Mouse (Mus musculus) layer of hippocampus, postnatal 25 days (tissue): ENCODE measurements around the gene Pi4k2a. TPM values are rescaled to one million over a fixed set of nuclear protein-coding genes. Genes with fewer than 3 reads are reported as not detected.

Experiments
- DNase-seq, 2 experiments: peaks; one replicate each; pipeline ENCODE4 v3.0.0; 2022; ENCODE audit warnings: mixed read lengths in 2 of 2, low spot score in 1 of 2; ENCODE audit errors: extremely low spot score in 1 of 2
- total RNA-seq, 2 experiments: library from RNA; stranded (reverse); gene quantifications; 2 replicates each; pipeline ENCODE4 v1.2.3; 2021

Pi4k2a gene
- total RNA-seq, 2 experiments from 2014 or later = 62.8 to 67.1 TPM

GRCm38 (mm10) chr19:42129509-42130293 lies 39.4 kb downstream of the Pi4k2a start:
- no peak for DNase-seq

DNA sequence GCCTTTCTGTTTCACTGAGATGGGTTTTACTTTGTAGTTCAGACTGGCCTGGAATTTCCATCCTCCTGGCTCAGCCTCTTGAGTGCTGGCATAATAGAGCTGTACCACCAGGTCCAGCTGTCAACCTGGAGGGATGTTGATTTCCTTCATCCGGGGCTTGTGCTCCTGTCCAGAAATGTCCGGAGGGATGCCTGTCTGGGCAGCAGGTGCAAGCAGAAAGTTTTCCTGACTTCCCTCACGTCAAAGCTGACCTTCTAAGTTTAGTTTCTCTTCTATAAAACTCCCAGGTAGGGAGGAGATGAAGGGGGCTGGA lies 40.0 kb downstream of the Pi4k2a start:
- DNase-seq = no peak

- no peak for DNase-seq
These were observed 40.8 kb downstream of the Pi4k2a start for GRCm38 (mm10) chr19:42131101-42131500.

DNA sequence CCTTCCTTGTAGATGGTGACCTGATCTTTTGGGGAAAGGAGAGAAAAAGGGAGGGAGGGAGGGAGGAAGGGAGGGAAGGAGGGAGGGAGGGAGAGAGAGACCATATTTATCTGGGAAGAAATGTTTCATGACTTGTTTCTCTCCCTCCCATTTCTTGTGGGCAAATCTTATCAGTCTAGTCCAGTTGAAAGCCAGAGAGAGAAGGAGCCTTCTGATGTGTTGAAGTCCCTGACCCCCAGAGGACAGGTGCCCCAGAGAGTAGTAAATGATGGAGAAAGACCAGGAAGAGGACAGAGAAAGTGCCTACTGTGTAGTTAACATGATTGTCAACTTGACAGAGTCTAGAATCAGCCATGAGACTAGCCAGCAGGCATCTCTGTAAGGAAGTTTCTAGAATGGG lies 44.8 kb downstream of the Pi4k2a start:
- no peak for DNase-seq

DNA sequence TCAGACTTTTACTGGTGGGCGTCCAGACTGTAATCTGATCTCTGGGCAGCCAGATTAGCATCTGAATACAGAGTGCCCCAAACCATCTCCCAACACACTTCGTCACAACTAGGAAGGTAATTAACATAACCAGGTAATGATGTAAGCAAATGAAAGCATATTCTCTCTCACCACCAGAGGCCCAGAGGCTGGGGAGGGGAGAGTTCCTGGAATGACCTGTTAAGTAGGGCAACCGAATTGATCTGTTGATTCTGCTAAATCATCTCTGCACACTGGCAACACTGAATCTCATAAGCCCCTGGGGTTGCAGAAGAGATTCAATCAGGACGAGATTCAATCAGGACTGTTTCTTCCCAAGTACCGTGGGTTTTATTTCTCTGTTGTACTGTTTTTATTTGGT lies 45.9 kb downstream of the Pi4k2a start:
- DNase-seq = no peak

DNA sequence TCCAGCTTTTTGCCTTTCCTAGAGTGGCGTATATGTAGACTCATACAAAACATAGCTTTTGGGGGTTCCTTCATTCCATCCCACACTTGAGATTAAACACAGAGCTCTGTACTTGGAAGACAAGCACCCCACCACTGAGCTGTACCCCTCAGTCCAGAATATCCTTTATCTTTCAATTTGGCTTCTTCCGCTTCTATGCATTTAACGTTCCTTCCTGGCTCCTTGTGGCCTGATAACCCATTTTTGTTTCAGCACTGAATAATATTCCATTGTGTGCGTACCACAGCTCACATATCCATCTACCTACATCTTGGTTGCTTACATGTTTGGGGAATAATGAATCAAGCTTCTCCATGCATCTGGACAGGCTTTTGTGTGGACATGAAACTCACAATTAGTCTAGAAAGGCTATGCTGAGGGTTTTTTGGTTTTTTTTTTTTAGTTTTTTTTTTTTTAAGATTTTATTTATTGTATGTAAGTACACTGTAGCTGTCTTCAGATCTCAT lies 47.0 kb downstream of the Pi4k2a start:
- DNase-seq = no peak

GRCm38 (mm10) chr19:42138517-42139285 lies 48.4 kb downstream of the Pi4k2a start:
- DNase-seq = no peak

DNA sequence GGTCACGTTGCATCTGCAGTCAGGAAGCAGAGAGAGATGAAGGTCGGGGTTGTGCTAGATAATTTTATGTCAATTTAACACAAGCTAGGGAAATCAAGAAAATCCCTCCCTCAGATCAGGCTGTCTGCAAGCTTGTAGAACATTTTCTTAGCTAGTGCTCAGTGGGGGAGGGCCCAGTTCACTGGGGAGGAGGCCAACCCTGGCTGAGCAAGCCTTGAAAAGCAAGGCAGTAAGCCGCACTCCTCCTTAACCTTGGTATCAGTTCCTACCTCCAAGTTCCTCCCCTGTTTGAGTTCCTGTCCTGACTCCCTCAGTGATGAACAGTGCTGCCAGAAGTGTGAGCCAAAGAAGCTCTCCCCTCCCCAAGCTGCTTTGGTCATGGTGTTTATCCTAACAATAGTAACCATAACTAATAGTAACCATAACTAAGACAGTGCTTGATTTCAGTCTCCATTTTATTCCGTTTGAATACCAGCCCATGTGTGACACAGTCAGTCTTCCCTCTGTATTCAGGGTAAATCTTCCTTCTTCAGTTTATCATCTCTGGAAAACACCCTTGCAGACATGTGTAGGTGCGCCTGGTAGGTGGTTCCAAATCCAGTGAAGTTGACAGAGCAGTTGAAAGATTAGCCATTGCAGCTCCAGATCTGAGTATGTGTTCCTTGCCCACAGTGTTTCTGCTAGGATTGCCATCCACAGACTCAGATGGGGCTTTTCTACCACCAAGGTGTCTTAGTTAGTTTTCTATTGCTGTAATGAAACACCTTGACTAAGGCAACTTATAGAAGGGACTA lies 49.7 kb downstream of the Pi4k2a start:
- no peak for DNase-seq

GRCm38 (mm10) chr19:42141998-42142397 lies 51.7 kb downstream of the Pi4k2a start:
- no peak for DNase-seq

- DNase-seq = no peak
These were observed 52.5 kb downstream of the Pi4k2a start for GRCm38 (mm10) chr19:42142757-42143156.

- no peak for DNase-seq
These were observed 53.8 kb downstream of the Pi4k2a start for GRCm38 (mm10) chr19:42144067-42144466.

DNA sequence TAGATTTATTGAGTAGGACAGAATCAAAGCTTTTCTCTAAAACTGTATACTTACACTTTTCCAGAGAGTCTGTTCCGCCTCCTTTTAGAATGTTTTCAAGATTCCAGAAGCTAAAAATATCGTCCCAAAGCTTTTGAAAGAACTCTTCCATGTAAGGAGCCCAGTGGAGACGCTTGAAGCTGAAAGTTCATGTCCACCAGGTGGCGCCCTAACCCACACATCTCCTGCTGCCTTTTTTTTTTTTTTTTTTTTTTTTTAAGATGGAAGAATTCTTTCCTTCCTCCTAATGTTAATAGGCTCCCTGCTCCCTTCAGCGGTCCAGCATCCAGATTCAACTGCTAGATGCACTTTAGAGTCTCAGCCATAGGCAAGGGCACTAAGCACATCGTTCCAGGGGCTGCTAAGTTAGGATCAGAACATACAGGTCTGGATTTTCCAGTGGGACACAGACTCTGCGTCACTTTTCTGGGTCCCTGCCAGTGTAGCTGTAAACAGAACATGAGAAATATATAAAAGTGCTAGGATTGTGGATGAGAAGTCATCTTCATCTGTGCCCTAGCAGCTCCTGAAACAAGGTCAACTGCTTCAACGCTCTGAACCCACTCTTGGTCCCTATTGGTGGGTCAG lies 54.4 kb downstream of the Pi4k2a start:
- DNase-seq = peak; percentile 73 to 97

DNA sequence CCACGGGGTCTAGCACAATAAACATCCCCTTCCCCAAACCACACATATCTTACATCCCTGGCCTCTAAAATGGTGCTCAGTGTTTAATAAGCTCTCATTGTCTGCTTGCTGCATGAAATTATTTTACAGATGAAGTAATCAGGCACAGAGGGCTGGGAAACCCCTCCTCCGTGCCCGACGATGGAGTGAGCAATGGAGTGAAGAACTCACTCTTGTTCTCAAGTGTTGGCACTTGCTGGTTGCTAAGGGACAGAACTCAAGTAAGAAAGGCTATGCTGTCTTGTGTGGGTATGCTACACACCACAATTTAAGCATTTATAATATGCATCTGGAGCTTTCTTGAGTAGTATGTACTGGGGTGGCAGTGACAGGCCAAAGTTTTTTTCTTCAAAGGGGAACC lies 54.9 kb downstream of the Pi4k2a start:
- DNase-seq = no peak

DNA sequence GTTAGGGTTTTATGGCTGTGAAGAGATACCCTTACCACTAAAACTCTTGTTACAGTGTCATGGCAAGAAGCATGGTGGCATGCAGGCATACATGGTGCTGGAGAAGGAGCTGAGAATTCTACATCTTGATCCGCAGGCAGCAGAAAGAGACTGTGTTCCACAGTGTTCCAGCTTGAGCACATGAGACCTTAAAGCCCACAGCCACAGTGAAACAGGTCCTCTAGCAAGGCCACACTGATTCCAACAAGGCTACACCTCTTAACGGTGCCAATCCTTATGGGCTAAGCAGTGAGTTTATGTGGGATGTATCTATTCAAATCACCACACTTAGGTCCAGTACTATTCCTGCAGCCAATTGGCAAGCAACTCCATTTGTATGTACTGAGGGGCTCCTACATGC lies 55.5 kb downstream of the Pi4k2a start:
- DNase-seq = no peak

DNA sequence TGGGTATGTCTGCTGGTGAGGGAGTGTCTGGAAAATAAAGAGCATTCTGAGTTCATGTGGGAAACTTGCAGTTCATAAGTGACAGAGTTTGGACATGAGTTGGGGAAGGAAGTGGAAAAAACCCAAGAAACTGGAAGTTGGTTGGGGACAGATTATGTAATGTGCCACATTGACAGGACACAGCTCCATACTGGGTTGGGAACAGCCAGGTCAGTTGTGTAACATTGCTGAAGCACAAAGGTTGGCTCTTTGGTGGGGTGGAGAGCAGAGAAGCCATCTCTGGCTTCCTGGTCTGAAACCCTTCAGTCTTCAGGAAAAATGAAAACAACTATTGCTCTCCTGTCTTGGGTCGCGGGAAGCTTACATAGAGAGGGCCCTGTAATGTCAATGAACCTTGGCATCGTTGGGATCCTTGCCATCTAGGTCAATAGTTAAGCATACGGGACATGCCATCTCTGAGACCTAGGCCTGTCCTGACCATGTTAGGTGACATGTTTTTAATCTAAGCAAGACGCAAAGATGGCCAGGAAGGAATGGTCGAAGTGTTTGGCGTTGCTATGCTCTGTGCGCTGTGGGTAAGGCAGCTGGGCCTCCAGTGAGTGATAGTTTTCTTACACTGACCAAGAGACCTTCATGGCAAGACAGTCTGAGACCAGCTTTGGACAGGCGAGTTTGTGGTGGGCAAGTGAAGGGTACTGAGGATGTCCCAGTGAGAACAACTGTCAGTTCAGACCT lies 56.2 kb downstream of the Pi4k2a start:
- no peak for DNase-seq

- no peak for DNase-seq
These were observed 57.0 kb downstream of the Pi4k2a start, which contains the start of gene Marveld1 for GRCm38 (mm10) chr19:42147170-42147768. Marveld1 (plus strand) TSS chr19:42147400.

DNA sequence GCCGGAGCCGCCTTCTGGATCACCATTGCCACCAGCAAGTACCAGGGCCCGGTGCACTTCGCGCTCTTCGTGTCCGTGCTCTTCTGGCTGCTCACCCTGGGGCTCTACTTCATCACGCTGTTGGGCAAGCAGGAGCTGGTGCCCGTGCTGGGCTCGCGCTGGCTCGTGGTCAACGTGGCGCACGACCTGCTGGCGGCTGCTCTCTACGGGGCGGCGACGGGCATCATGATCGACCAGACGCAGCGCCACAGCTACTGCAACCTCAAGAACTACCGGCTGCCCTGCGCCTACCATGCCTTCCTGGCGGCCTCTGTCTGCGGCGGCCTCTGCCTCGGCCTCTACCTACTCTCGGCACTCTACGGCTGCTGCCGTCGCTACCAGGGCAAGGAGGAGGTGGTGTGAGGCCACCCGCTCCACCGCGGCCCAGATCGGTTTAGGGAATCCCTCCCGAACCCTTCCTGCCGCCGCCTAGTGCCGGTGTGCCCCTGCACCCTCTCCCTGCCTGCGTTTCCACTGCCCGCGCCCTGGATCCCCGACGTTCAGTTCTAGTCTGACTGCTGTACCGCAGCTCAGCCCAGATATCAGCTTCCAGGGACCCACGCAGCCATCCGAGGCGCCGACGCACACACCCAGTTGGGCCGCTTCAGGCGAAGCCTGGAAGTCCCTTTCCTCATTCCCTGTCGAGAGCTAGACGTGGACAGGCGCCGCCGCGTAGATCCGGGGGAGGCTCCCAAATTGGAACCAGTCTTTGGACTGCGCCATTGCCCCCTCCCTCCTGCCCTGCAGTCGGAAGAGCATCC lies 57.7 kb downstream of the Pi4k2a start:
- peak in 1 of 2 experiments; percentile 64 for DNase-seq

GRCm38 (mm10) chr19:42148569-42148860 lies 58.2 kb downstream of the Pi4k2a start:
- DNase-seq = no peak

- peak; percentile 84 to 93 for DNase-seq
These were observed 61.7 kb downstream of the Pi4k2a start for GRCm38 (mm10) chr19:42151990-42152389.
